Mouse (Mus musculus): ENCODE data around the gene Leprot. TPM values are rescaled to one million over a fixed set of nuclear protein-coding genes. Genes with fewer than 3 reads are reported as not detected.

Gene Leprot
- 33.2 and 44.1 TPM in 2 replicates for polyA plus RNA-seq (2021; fragmentation: Nextera tagmentation)
- long read RNA-seq, experiment 1, transcript Leprot-201 (4 exons, 1,898 nt): major isoform, 133 of 136 reads
- long read RNA-seq, experiment 1, partial matches to known transcripts: 2 of 136 reads
- long read RNA-seq, experiment 1, other reads (novel, unspliced or antisense): 1 of 136 reads
- long read RNA-seq, experiment 2, transcript Leprot-201 (4 exons, 1,898 nt): major isoform, 57 of 65 reads
- long read RNA-seq, experiment 2, partial matches to known transcripts: 3 of 65 reads
- long read RNA-seq, experiment 2, other reads (novel, unspliced or antisense): 5 of 65 reads

GRCm38 (mm10) chr4:101647196-101647905, at the start of gene Leprot:
Gene Leprot (plus strand): TSS chr4:101647718.

Other genes with a start within 250 kb of the Leprot start
- 16.3 and 21.0 TPM in 2 replicates for gene Ak4, start 228.4 kb upstream of the Leprot start, polyA plus RNA-seq (2021; fragmentation: Nextera tagmentation)
- 117 and 162 TPM in 2 replicates for gene Dnajc6, start 151.1 kb upstream of the Leprot start, polyA plus RNA-seq (2021; fragmentation: Nextera tagmentation)
- gene Lepr, start 69.7 kb downstream of the Leprot start, polyA plus RNA-seq (2021; fragmentation: Nextera tagmentation): 0.69 and 0.81 TPM in 2 replicates
- not detected in 2 replicates for gene B020004J07Rik, start 196.3 kb downstream of the Leprot start, polyA plus RNA-seq (2021; fragmentation: Nextera tagmentation)
- gene C130073F10Rik, start 246.1 kb downstream of the Leprot start, polyA plus RNA-seq (2021; fragmentation: Nextera tagmentation): not detected in 2 replicates